Mouse (Mus musculus) kidney, embryonic 15.5 days (tissue): ENCODE measurements around the gene Tigit. TPM values are rescaled to one million over a fixed set of nuclear protein-coding genes. Genes with fewer than 3 reads are reported as not detected.

Experiments used
- ATAC-seq: fragments of 200-750 bp; cut with Nextera tagmentation; replicated peaks from 2 replicates; pipeline ENCODE4 v1.8.0; 2017; ENCODE audit warnings: moderate TSS enrichment; ENCODE audit not compliant: low FRiP score
- H3K27ac ChIP-seq: fragments of 300-500 bp; sonication (generic); 2 replicates; pipeline ENCODE4 v1.5.1; 2015; ENCODE audit warnings: mild to moderate bottlenecking, inconsistent platforms
- H3K27me3 ChIP-seq: fragments of 300-500 bp; sonication (generic); 2 replicates; pipeline ENCODE4 v1.6.1; 2015; ENCODE audit warnings: inconsistent platforms
- H3K36me3 ChIP-seq: fragments of 300-500 bp; sonication (generic); 2 replicates; pipeline ENCODE4 v1.6.1; 2015; ENCODE audit warnings: inconsistent platforms
- H3K4me1 ChIP-seq: fragments of 300-500 bp; sonication (generic); 2 replicates; pipeline ENCODE4 v1.6.1; 2015; ENCODE audit warnings: inconsistent platforms
- H3K4me2 ChIP-seq: fragments of 300-500 bp; sonication (generic); 2 replicates; pipeline ENCODE4 v1.6.1; 2015; ENCODE audit warnings: moderate library complexity, mild to moderate bottlenecking, inconsistent platforms
- H3K4me3 ChIP-seq: fragments of 300-500 bp; sonication (generic); replicated peaks from 2 replicates; pipeline ENCODE4 v1.5.1; 2015; ENCODE audit warnings: mild to moderate bottlenecking, inconsistent platforms
- H3K9ac ChIP-seq: fragments of 300-500 bp; sonication (generic); 2 replicates; pipeline ENCODE4 v1.6.1; 2015; ENCODE audit warnings: mild to moderate bottlenecking, inconsistent platforms
- H3K9me3 ChIP-seq: fragments of 300-500 bp; sonication (generic); replicated peaks from 2 replicates; pipeline ENCODE4 v1.6.1; 2016; ENCODE audit warnings: inconsistent platforms
- WGBS: fragments of 180-500 bp; shearing (Covaris S2); methylation state at CpG from one replicate; pipeline ENCODE4 v1.1.7; 2015; ENCODE audit warnings: mixed read lengths; 5-methylcytosine and 5-hydroxymethylcytosine counted together
- microRNA counts: library from miRNA; unstranded; fragments of <30 nt; microRNA quantifications from one replicate; lab custom pipeline; 2016
- microRNA-seq: library from miRNA; unstranded; fragments of <30 nt; microRNA quantifications from one replicate; pipeline ENCODE4, GENCODE M21; 2016
- polyA plus RNA-seq: library from polyadenylated mRNA; unstranded; fragments of >200 nt; fragmentation: Nextera tagmentation; extraction: Ambion mirVana; gene quantifications from 2 replicates; pipeline ENCODE4 v1.2.1, GENCODE M21; 2015

Gene Tigit
- polyA plus RNA-seq, 1 experiment from 2014 or later: not detected

DNA sequence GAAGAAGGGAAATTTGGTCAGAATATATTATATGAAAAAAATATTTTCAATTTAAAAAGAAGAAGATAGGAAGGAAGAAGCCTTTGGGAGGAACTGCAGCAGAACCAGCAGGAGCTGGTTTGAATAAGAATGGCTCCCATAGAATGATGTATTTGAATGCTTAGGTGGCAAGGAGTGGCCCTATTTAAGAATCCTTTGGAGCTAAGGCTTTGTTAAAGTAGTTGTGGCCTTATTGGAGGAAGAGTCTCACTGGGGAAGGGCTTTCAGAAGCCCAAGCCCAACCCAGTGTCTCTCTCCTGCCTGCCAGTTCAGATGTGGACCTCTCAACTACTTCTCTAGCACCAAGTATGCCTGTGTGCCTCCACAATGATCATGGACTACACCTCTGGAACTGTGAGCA, 56.9 kb downstream of the Tigit start:
- H3K4me1 ChIP-seq: peaks cover 3% of the 10 kb centered on the region
- no peak overlapping the region for H3K4me3 ChIP-seq
- H3K4me2 ChIP-seq: no peak overlapping the region
- no peaks in the 10 kb centered on the region for H3K27me3 ChIP-seq
- H3K27ac ChIP-seq: no peak overlapping the region
- no peak for ATAC-seq
- H3K9ac ChIP-seq: no peak overlapping the region
- H3K36me3 ChIP-seq: peaks cover 34% of the 10 kb centered on the region
- H3K9me3 ChIP-seq: no peaks in the 10 kb centered on the region

DNA sequence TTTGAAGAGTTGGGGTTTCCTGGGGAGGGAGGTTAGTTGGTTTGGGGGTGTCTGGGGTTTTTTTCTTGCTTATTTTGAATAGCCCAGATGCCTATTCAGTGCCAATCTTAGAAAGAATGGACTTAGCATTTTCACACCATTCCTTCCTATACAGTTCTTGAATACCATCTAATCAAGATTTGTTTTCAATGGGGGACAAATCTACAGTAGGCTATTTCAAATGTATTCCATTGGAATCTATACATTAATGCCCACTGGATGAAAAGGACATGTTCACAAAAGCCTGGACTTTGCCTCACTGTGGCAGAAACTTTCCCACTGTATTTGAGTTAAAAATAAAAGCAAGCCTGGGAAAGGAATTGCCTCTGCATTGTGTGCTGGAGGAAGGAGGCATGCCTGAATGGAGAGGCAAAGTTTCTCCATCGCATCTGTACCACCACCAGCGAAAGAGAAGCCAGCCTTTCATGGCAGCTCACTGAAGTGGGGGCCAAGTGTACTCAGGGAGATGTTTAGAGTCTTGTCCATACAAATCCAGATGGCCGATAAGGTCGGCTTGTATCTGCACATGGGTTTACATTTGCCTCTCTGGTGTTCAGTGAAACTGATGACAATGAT, 59.4 kb downstream of the Tigit start:
- no peak for ATAC-seq
- H3K9me3 ChIP-seq: no peaks in the 10 kb centered on the region
- peaks cover 3% of the 10 kb centered on the region for H3K4me1 ChIP-seq
- H3K9ac ChIP-seq: no peak overlapping the region
- H3K27ac ChIP-seq: no peak overlapping the region
- WGBS: 75% methylated on average over 4 of the region's 4 CpGs
- H3K4me2 ChIP-seq: no peak overlapping the region
- H3K4me3 ChIP-seq: no peak overlapping the region
- no peaks in the 10 kb centered on the region for H3K27me3 ChIP-seq
- peaks cover 15% of the 10 kb centered on the region; the same call in 1 of the 2 replicates for H3K36me3 ChIP-seq

GRCm38 (mm10) chr16:43603591-43604141, 60.3 kb downstream of the Tigit start:
- Histone ChIP-seq H3K9me3 (no peaks in the 10 kb centered on the region), H3K4me3 (no peak overlapping the region), H3K27me3 (no peaks in the 10 kb centered on the region), H3K4me1 (peaks cover 3% of the 10 kb centered on the region), H3K36me3 (peaks cover 11% of the 10 kb centered on the region; the same call in 1 of the 2 replicates), H3K9ac (no peak overlapping the region), H3K4me2 (no peak overlapping the region), H3K27ac (no peak overlapping the region)
- WGBS: 20% methylated on average over 9 of the region's 9 CpGs
- no peak for ATAC-seq

GRCm38 (mm10) chr16:43602573-43602972, 61.4 kb downstream of the Tigit start:
- H3K9me3 ChIP-seq: no peaks in the 10 kb centered on the region
- 76% methylated on average over 4 of the region's 4 CpGs for WGBS
- no peak overlapping the region for H3K4me2 ChIP-seq
- H3K4me3 ChIP-seq: no peak overlapping the region
- ATAC-seq: no peak
- peaks cover 3% of the 10 kb centered on the region for H3K4me1 ChIP-seq
- H3K9ac ChIP-seq: no peak overlapping the region
- peaks cover 9% of the 10 kb centered on the region; the same call in 1 of the 2 replicates for H3K36me3 ChIP-seq
- H3K27ac ChIP-seq: no peak overlapping the region
- H3K27me3 ChIP-seq: no peaks in the 10 kb centered on the region

- H3K4me3 ChIP-seq: no peak overlapping the region
- H3K4me1 ChIP-seq: peaks cover 3% of the 10 kb centered on the region
- 0 out of 2 replicates have a peak, but pooled peaks cover 2% of the 10 kb centered on the region for H3K36me3 ChIP-seq
- no peaks in the 10 kb centered on the region for H3K27me3 ChIP-seq
- H3K9ac ChIP-seq: no peak overlapping the region
- no peak overlapping the region for H3K4me2 ChIP-seq
- ATAC-seq: no peak
- H3K9me3 ChIP-seq: no peaks in the 10 kb centered on the region
- WGBS: 79% methylated on average over 2 of the region's 2 CpGs
- no peak overlapping the region for H3K27ac ChIP-seq
Observed at GRCm38 (mm10) chr16:43599707-43600106, 64.2 kb downstream of the Tigit start.

MicroRNAs within 50 kb of the gene (microRNA counts, 519-probe panel; counts per million panel counts)
- microRNA mmu-miR-568 (lab: Ali Mortazavi, UCI): 31.7 counts per million

Small RNAs within 50 kb of the gene (microRNA-seq; reads per million reads assigned to microRNA genes)
- not detected for gene Mir568

Other genes starting within 250 kb of the Tigit start
- not detected in 2 replicates for gene Drd3, start 89.9 kb upstream of the Tigit start, polyA plus RNA-seq
- 15.2 and 16.7 TPM in 2 replicates for gene Ccdc191, start 225.7 kb upstream of the Tigit start, polyA plus RNA-seq